Mouse (Mus musculus) bone marrow, adult 2 months (tissue): Measurements from ENCODE around the gene Fam241b.

Experiments
- CTCF ChIP-seq: fragments of 200-500 bp; IDR thresholded peaks from 2 replicates; pipeline ENCODE4 v1.5.1; 2011; ENCODE audit warnings: low read length, control low read depth; ENCODE audit not compliant: control insufficient read depth, insufficient read depth
- POLR2A ChIP-seq: fragments of 200-500 bp; IDR thresholded peaks from 2 replicates; pipeline ENCODE4 v1.6.1; 2011; ENCODE audit warnings: low read depth, mild to moderate bottlenecking, control low read depth, low read length, borderline replicate concordance; ENCODE audit not compliant: control insufficient read depth

DNA sequence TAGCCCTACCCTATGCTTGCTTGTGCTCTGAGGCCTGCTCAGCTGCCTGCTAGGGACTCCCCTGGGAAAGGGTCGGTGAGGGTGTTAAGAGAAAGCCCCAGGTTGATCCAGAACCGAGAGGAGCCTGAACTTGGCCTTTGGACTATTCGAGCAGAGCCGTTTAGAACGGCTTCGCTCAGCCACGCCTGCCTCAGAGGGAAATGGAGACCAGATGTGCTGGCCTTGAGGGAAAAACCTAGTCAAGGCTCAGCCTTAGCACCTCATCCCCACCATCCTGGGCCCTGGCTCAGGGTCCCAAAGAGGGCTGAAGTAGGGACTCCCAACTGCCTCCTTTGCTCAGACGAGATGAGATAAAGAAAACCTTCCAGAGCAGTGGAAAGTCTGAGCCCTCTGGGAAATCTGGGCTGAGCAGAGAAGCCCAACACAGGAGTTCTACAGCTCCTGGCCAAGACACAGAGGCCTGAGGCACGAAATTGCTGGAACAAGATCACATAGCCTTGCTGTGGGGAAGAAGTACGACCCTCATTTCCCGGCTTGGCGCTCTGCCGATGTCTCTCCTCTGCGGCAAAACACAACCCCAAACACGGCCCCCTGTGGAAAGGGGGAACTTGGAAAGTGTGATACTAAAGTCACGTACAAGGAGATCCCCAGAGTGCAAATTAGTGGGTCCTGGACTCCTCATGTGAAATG lies 83.4 kb downstream of the Fam241b start:
- TF ChIP-seq POLR2A = no peak
- TF ChIP-seq CTCF = no peak
